Mouse (Mus musculus): Measurements from ENCODE around the gene RPS10-NUDT3. TPM values are rescaled to one million over a fixed set of nuclear protein-coding genes. Genes with fewer than 3 reads are reported as not detected.

RPS10-NUDT3 gene
- total RNA-seq, 2 experiments from 2014 or later, result 1.0 TPM; not detected in 1

Other genes with a start within 250 kb of the RPS10-NUDT3 start
- under 1 TPM in 1 of 2 experiments, not detected in 1; 0.20 TPM for gene Grm4, start 113.8 kb downstream of the RPS10-NUDT3 start, total RNA-seq (2021)
- 10 to 100 TPM; 42.5 to 47.3 TPM for gene Hmga1, start 78.7 kb downstream of the RPS10-NUDT3 start, total RNA-seq (2021)
- 10 to 100 TPM; 10.2 to 11.2 TPM for gene AI413582, start 69.5 kb downstream of the RPS10-NUDT3 start, total RNA-seq (2021)
- 100 to 1,000 TPM; 380 to 410 TPM for gene Nudt3, start 11.7 kb downstream of the RPS10-NUDT3 start, total RNA-seq (2021)
- gene Rps10, start 1.4 kb upstream of the RPS10-NUDT3 start, total RNA-seq (2021), result 100 to 1,000 TPM; 713 to 733 TPM
- under 1 TPM; 0.05 to 0.20 TPM for gene Pacsin1, start 20.3 kb upstream of the RPS10-NUDT3 start, total RNA-seq (2021)
- gene Spdef, start 93.7 kb upstream of the RPS10-NUDT3 start, total RNA-seq (2021), result under 1 TPM in 1 of 2 experiments, not detected in 1; 0.29 TPM
- 100 to 1,000 TPM; 109 to 112 TPM for gene D17Wsu92e, start 185.4 kb upstream of the RPS10-NUDT3 start, total RNA-seq (2021)
- 10 to 100 TPM; 82.0 to 85.1 TPM for gene Snrpc, start 202.9 kb upstream of the RPS10-NUDT3 start, total RNA-seq (2021)
- gene Uhrf1bp1, start 221.2 kb upstream of the RPS10-NUDT3 start, total RNA-seq (2021), result 10 to 100 TPM; 16.5 to 22.1 TPM